Mouse (Mus musculus) midbrain, embryonic 11.5 days (tissue): ENCODE data around the gene Lsm11. TPM values are rescaled to one million over a fixed set of nuclear protein-coding genes. Genes with fewer than 3 reads are reported as not detected.

Experiments
- ATAC-seq: fragments of 200-750 bp; cut with Nextera tagmentation; 2 replicates; pipeline ENCODE4 v1.8.0; 2017; ENCODE audit warnings: moderate TSS enrichment, moderate library complexity; ENCODE audit not compliant: low FRiP score
- DNase-seq: peaks from one replicate; pipeline ENCODE4 v3.0.0; 2015; ENCODE audit warnings: low spot score; ENCODE audit errors: missing footprints
- H3K27ac ChIP-seq: fragments of 300-500 bp; sonication (generic); 2 replicates; pipeline ENCODE4 v1.5.1; 2014; ENCODE audit warnings: low read depth, low read length
- H3K27me3 ChIP-seq: fragments of 300-500 bp; sonication (generic); 2 replicates; pipeline ENCODE4 v1.6.1; 2014; ENCODE audit warnings: mild to moderate bottlenecking, low read length, moderate library complexity, mixed read lengths; ENCODE audit not compliant: control insufficient read depth, insufficient read depth
- H3K36me3 ChIP-seq: fragments of 300-500 bp; sonication (generic); 2 replicates; pipeline ENCODE4 v1.6.1; 2014; ENCODE audit warnings: mild to moderate bottlenecking, low read length, moderate library complexity, mixed read lengths; ENCODE audit not compliant: control insufficient read depth, insufficient read depth
- H3K4me1 ChIP-seq: fragments of 300-500 bp; sonication (generic); 2 replicates; pipeline ENCODE4 v1.6.1; 2014; ENCODE audit warnings: low read length; ENCODE audit not compliant: control insufficient read depth, insufficient read depth
- H3K4me2 ChIP-seq: fragments of 300-500 bp; sonication (generic); 2 replicates; pipeline ENCODE4 v1.6.1; 2014; ENCODE audit warnings: mild to moderate bottlenecking, moderate library complexity
- H3K4me3 ChIP-seq: fragments of 300-500 bp; sonication (generic); 2 replicates; pipeline ENCODE4 v1.5.1; 2014; ENCODE audit warnings: low read depth, low read length
- H3K9ac ChIP-seq: fragments of 300-500 bp; sonication (generic); 2 replicates; pipeline ENCODE4 v1.6.1; 2014; ENCODE audit warnings: low read length
- H3K9me3 ChIP-seq: fragments of 300-500 bp; sonication (generic); 2 replicates; pipeline ENCODE4 v1.6.1; 2016; ENCODE audit warnings: low read length; ENCODE audit not compliant: control insufficient read depth
- WGBS: fragments of 180-500 bp; shearing (Covaris S2); extraction: QIAGEN DNeasy Blood & Tissue Kit; methylation state at CpG from one replicate; pipeline ENCODE4 v1.1.7; 2014; 5-methylcytosine and 5-hydroxymethylcytosine counted together
- polyA plus RNA-seq: library from polyadenylated mRNA; unstranded; fragments of >200 nt; fragmentation: Nextera tagmentation; extraction: Ambion mirVana; gene quantifications from 2 replicates; pipeline ENCODE4 v1.2.1, GENCODE M21; 2014

Lsm11 gene
- polyA plus RNA-seq, 1 experiment from 2014 or later: 13.0 TPM

DNA sequence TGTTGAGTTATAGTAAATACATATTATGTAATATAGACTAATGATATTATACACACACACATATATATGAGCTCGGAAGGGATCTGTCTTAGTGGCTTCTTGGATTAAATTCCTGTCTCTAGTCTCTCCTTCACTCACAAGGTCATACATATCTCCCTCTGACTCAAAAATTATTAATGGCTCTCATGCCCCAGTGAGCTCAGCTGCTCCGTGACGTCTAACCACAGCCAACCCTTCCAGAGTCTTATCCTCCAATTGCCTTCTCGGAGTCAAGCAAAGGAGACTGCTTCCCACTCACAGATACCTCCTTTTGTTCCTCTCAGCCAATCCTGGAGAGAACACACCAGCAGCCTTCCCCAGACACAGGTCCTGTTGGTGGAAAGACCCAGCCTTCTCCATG is 25.9 kb downstream of the Lsm11 start:
- Histone ChIP-seq H3K27me3 (no peaks in the 10 kb centered on the region), H3K9me3 (no peaks in the 10 kb centered on the region), H3K9ac (no peak overlapping the region), H3K4me2 (no peak overlapping the region), H3K4me3 (no peak overlapping the region), H3K27ac (no peak overlapping the region), H3K4me1 (peaks cover 15% of the 10 kb centered on the region), H3K36me3 (no peaks in the 10 kb centered on the region)
- WGBS: 84% methylated on average over 4 of the region's 4 CpGs
- ATAC-seq (no peak), DNase-seq (no peak)

DNA sequence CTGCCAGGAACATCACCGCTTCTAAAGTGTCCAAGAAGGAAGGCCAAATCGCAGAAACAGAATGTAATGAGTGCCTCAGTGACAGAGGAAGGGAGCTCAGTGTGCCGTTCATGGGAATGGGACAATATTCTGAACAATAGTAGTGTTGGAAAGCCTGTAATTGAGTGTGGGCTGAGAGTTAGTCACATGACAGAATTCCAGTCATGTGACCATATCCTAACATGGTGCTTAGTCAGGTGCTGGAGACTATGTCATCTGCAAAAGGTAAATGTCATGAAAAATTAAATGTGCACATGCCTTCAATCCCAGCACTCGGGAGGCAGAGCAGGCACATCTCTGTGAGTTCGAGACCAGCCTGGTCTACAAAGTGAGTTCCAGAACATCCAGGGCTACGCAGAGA is 26.7 kb downstream of the Lsm11 start:
- Histone ChIP-seq H3K4me3 (no peak overlapping the region), H3K36me3 (no peaks in the 10 kb centered on the region), H3K4me1 (peaks cover 15% of the 10 kb centered on the region), H3K27me3 (no peaks in the 10 kb centered on the region), H3K9ac (no peak overlapping the region), H3K9me3 (no peaks in the 10 kb centered on the region), H3K4me2 (no peak overlapping the region), H3K27ac (no peak overlapping the region)
- ATAC-seq (no peak), DNase-seq (no peak)
- 93% methylated on average over 6 of the region's 6 CpGs for WGBS

DNA sequence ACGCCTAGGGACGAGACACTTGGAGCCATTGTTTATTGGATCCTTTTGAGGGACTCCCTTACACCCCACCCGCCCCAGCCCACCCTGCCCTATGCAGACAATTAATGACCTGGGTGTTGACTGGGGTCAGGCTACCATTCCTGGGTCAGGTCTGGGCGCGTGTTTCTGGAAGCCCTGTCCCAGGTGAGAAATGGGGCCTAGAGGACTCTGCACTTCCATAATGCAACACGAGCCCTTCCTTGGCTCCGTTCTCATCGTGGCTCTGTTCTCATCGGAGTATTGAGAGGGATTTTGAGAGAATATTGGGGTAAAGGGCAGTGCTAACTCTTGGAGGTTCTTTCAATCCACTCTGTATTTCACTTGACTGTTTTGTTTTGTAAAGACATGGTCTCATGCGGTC is 28.5 kb downstream of the Lsm11 start:
- Histone ChIP-seq H3K4me1 (peaks cover 6% of the 10 kb centered on the region; the same call in 1 of the 2 replicates), H3K4me2 (no peak overlapping the region), H3K36me3 (no peaks in the 10 kb centered on the region), H3K27me3 (no peaks in the 10 kb centered on the region), H3K9ac (no peak overlapping the region), H3K9me3 (no peaks in the 10 kb centered on the region), H3K4me3 (no peak overlapping the region), H3K27ac (no peak overlapping the region)
- DNase-seq (no peak), ATAC-seq (no peak)
- 85% methylated on average over 10 of the region's 10 CpGs for WGBS

DNA sequence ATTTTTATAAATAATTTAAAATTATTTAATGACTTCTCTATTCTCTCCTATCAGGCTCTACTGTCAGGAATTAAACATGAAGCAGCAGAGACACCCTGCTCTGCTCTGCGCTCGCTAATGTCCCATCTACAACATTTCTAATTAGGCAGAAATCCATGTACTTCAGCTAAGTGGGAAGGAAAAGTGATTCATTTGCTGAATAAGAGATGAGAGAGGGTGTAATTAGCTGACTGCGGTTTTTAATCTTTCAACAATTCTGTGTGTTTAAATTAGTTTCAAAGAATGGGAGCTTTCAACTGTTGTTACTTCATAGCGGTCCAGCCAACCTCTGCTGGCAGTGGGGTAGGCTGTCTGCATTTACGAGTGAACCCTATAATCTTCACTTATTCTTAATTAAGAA is 34.0 kb downstream of the Lsm11 start:
- 93% methylated on average over 5 of the region's 5 CpGs for WGBS
- Histone ChIP-seq H3K4me1 (peaks cover 3% of the 10 kb centered on the region; the same call in 1 of the 2 replicates), H3K27me3 (no peaks in the 10 kb centered on the region), H3K9me3 (no peaks in the 10 kb centered on the region), H3K36me3 (peaks cover 10% of the 10 kb centered on the region), H3K4me2 (no peak overlapping the region), H3K9ac (no peak overlapping the region), H3K27ac (no peak overlapping the region), H3K4me3 (no peak overlapping the region)
- ATAC-seq (no peak), DNase-seq (no peak)

DNA sequence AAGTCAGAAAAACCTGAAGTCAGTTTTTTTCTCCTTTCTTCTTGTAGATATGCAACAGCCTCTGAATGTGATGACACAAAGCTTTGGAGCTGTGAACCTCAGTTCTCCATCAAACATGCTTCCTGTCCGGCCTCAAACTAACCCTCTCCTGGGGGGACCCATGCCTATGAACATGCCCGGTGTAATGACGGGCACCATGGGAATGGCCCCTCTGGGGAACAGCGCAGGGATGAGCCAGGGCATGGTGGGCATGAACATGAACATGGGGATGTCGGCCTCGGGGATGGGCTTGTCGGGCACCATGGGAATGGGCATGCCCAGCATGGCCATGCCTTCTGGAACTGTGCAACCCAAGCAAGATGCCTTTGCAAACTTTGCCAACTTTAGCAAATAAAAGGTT is 35.8 kb downstream of the Lsm11 start:
- Histone ChIP-seq H3K27me3 (no peaks in the 10 kb centered on the region), H3K9ac (no peak overlapping the region), H3K4me2 (no peak overlapping the region), H3K4me3 (no peak overlapping the region), H3K9me3 (no peaks in the 10 kb centered on the region), H3K4me1 (no peaks in the 10 kb centered on the region), H3K27ac (no peak overlapping the region), H3K36me3 (peaks cover 12% of the 10 kb centered on the region)
- 97% methylated on average over 7 of the region's 7 CpGs for WGBS
- ATAC-seq (no peak), DNase-seq (peak; percentile 45)

DNA sequence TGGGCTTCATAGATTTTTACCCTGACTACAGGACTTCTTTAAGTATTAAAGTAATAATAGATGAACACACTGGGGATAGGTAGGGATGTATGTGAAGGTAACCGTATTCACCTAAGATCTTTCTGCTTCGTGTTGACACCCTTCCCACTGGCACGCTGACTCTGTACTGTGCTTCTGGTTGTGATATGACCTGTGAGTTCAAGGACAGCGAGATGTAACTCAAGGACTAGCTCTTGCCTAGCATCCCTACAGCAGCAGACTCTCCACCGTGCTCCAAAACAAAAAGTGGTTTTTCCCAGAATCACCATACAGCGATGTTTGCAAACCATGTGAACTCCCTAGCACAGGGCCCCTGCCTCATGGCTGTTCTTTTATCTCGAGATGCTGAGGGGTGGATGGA is 36.7 kb downstream of the Lsm11 start:
- 93% methylated on average over 7 of the region's 7 CpGs for WGBS
- no peak overlapping the region for H3K9ac ChIP-seq
- H3K4me3 ChIP-seq: no peak overlapping the region
- ATAC-seq: no peak
- H3K9me3 ChIP-seq: no peaks in the 10 kb centered on the region
- peak; percentile 53 for DNase-seq
- no peak overlapping the region for H3K27ac ChIP-seq
- H3K4me1 ChIP-seq: no peaks in the 10 kb centered on the region
- H3K4me2 ChIP-seq: no peak overlapping the region
- H3K27me3 ChIP-seq: no peaks in the 10 kb centered on the region
- H3K36me3 ChIP-seq: peaks cover 12% of the 10 kb centered on the region

DNA sequence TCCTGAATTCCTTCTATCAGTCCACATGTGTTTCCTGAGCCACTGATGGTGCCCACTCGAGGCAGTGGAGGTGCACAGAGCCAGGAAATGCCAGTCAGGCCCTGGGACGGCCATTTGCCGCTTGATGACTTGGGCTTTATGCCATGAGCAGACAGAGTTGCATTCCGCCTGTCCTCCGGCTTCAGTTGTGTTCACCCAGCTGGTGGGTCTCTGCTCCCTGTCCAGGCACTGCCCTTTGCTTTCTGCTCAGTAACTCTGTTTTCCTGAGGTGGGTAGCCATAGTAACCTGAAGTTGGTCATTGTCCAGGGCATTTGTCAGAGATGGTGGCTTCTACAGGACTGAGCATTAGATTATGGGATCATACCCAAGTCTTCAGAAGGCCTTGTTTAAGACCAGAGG is 37.4 kb downstream of the Lsm11 start:
- 88% methylated on average over 5 of the region's 5 CpGs for WGBS
- Histone ChIP-seq H3K36me3 (peaks cover 12% of the 10 kb centered on the region), H3K27ac (no peak overlapping the region)

DNA sequence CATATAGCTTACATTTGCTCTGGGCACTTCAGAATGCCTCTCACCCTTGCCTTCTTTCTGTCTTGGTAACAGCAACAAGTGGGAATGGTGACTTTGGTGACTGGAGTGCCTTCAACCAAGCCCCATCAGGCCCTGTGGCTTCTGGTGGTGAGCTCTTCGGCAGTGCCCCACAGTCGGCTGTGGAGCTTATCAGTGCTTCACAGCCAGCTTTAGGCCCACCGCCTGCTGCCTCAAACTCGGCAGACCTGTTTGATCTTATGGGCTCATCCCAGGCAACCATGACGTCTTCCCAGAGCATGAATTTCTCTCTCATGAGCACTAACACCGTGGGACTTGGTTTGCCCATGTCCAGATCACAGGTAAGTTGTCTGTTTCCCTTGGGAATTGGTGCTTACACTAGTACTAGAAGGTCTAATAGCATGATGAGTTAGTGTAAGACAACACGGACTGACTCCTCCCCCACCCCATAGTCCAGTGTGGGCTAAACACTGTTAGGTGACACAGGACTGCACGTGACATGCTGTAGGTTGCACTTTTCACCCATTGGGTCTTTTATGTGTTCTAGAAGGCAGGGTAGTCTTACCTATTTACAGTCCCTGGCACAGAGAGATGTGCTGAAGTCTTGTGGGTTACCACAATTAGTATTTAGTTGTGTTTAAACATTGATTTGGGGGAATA is 38.5 kb downstream of the Lsm11 start:
- no peak for ATAC-seq
- Histone ChIP-seq H3K9me3 (no peaks in the 10 kb centered on the region), H3K4me3 (no peak overlapping the region), H3K27me3 (no peaks in the 10 kb centered on the region), H3K9ac (no peak overlapping the region), H3K4me2 (no peak overlapping the region), H3K27ac (no peak overlapping the region), H3K4me1 (no peaks in the 10 kb centered on the region), H3K36me3 (peaks cover 12% of the 10 kb centered on the region)
- no peak for DNase-seq
- 92% methylated on average over 8 of the region's 8 CpGs for WGBS

More for the DNA sequence above, 37.4 kb downstream of the Lsm11 start:
- no peaks in the 10 kb centered on the region for H3K27me3 ChIP-seq
- no peaks in the 10 kb centered on the region for H3K4me1 ChIP-seq
- ATAC-seq (no peak), DNase-seq (no peak)
- no peak overlapping the region for H3K4me2 ChIP-seq
- no peaks in the 10 kb centered on the region for H3K9me3 ChIP-seq
- H3K9ac ChIP-seq: no peak overlapping the region
- H3K4me3 ChIP-seq: no peak overlapping the region

DNA sequence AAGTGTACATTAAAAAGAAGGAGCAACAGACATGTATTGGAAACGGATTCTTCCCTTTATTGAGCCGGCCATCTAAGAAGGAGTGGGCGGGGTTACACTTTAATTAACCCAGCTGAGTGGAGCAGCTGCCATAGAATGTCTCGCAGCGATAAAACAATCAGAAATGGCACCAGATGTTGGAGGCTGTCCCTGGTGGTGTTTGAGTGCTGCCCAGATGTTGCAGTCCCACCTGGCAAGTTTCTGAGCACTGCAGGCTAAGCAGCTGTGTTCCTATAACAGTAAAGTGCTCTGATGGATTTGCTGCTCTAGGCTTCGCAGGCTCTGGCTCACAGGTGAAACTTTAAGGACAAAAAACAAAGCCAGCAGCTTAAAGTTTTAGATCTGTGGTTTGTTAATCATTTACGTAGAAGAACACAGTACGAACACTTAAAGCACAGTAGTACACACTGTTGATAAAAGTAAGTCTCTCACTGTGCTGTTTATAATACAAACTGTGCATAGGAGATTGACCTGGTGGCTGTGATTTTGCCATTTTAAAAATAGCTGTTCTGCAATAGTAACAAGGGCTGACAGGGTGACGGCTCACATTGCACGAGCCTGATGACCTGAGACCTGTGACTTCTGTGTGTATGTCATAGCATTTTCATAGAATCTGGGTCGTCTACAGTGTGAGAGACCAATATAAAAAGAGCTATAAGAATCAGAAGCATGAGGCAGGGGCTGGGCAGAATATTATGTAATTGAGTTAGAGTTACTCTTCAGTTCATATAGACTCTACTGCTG is 44.3 kb downstream of the Lsm11 start:
- no peak overlapping the region for H3K9ac ChIP-seq
- H3K9me3 ChIP-seq: no peaks in the 10 kb centered on the region
- ATAC-seq (no peak), DNase-seq (no peak)
- H3K4me2 ChIP-seq: no peak overlapping the region
- H3K36me3 ChIP-seq: peaks cover 5% of the 10 kb centered on the region; the same call in 1 of the 2 replicates
- whole genome bisulfite sequencing: 85% methylated on average over 11 of the region's 11 CpGs
- H3K27me3 ChIP-seq: no peaks in the 10 kb centered on the region
- H3K4me1 ChIP-seq: no peaks in the 10 kb centered on the region
- H3K4me3 ChIP-seq: no peak overlapping the region
- H3K27ac ChIP-seq: no peak overlapping the region; the same call in 1 of the 2 replicates
